Mouse (Mus musculus): ENCODE measurements around the gene Lamp1.

The Lamp1 gene

DNA sequence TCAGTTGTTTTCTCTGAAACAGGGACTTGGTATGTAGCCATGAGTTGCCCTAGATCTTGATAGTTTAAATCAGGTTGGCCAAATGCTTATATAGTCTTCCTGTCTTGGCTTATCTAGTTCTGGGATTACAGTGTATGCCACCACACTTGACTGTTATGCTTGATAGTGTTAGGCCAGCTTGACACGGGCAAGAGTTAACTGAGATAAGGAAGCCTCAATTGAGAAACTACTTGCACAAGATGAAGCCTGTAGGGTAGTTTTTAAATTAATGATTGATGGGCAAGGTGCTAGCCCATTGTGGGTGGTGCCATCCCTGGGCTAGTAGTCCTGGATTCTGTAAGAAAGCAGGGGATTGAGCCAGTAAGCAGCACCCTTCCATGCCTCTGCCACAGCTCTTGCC is 4.6 kb downstream of the Lamp1 start:
- no peak for DNase-seq (ENCODE audit: low spot score in 2 of 2)

DNA sequence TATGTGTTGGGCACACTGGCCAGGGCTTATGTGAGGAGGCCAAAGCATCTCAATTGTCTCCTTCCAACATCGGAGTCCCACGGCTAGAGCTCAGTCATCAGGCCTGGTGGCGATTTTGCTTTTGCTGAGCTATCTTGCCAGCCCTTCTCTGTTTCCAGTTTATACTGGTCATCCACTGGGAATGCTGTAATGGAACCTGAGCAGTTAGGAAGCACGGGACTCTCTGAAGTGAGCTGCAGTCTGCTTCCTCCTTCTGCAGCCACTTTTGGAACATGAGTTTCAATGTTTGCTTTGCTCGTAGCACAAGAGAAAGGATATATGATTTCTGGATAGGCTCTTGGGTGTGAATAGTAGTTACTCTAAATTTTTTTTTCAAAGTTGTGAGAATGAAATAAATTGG is 5.4 kb downstream of the Lamp1 start:
- DNase-seq (ENCODE audit: low spot score in 2 of 2): no peak

DNA sequence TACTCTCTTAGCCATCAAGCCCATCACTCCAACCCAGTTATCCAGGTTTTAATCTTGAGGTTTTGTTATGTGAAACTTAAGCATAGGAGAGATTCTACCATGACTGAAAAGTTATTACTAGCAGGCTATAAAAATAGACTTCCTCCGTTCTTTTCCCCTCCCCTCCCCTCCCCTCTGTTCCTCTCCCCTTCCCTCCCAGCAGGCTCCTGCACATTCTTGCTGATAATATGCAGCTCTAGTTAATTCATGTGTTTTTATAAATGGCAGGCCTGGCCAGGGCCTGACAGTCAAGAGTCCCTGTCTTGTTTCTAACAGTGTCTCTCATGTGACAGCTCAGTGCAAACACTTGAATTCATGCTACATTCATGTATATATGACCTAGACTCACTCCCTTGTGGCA is 11.5 kb downstream of the Lamp1 start:
- no peak for DNase-seq (ENCODE audit: low spot score in 2 of 2)

DNA sequence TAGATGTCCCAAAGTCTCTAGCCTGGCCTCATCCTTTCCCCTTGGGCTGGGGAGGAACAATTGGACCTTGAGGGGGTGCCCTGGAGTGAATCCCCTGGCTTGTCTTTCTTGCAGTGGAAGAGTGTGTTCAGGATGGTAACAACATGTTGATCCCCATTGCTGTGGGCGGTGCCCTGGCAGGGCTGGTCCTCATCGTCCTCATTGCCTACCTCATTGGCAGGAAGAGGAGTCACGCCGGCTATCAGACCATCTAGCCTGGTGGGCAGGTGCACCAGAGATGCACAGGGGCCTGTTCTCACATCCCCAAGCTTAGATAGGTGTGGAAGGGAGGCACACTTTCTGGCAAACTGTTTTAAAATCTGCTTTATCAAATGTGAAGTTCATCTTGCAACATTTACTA is 15.3 kb downstream of the Lamp1 start:
- no peak for DNase-seq (ENCODE audit: low spot score in 2 of 2)

DNA sequence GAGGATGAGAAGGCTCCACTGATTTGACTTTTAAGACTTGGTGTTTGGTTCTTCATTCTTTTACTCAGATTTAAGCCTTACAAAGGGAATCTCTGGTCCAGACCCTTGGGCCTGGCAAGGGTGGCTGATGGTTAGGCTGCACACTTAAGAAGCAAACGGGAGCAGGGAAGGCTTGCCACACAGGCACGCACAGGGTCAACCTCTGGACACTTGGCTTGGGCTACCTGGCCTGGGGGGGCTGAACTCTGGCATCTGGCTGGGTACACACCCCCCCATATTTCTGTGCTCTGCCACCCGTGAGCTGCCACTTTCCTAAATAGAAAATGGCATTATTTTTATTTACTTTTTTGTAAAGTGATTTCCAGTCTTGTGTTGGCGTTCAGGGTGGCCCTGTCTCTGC is 15.8 kb downstream of the Lamp1 start:
- no peak for DNase-seq (ENCODE audit: low spot score in 2 of 2)

DNA sequence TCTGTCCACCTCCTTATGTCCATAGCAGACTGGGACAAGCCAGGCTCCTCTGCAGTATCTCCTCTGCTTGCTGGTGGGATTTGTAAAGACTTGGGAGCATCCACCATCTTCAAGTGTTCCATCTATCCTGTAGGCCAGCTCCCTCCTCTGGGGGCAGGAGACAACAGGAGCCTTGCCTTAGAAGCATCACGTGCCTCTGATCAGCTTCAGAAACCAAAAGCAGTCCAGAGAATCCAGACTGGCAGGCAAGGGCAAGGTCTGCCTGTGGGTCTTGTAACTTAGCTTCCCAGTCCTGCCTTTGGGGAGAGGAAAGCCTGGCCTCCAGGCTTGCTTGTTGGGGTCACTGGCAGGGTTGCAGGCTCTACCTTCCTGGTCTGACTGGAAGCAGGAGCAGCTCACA is 16.7 kb downstream of the Lamp1 start:
- DNase-seq (ENCODE audit: low spot score in 2 of 2): no peak

DNA sequence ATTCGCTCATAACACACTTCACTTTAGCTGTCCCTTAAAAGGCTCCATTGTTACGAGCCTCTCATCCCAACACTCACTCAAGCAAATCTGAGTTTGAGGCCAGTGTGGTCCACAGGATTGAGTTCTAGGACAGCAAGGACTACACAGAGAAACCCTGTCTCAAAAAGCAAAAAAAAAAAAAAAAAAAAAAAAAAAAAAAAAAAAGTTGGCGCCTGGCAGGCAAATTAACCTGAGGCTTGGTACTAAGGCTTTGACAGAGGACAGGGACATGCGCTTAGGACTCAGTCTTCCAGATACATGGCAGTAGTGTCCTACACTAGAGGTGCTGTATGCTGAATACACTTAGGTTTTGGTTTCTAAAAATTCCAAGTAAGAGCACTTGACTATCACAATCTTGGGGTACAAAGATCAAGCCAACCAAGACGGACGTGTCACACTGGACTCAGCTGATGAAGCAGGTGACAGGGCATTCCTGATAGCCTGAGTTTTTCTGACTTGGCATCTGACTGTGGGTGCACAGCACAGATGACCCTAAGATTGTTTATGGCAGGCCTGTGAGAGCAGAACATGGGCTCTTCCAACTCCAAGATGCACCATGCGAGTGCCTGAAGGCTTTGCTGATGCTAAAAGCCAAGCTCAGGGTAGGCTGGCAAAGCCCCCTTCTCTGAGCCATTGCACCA is 18.4 kb downstream of the Lamp1 start:
- DNase-seq (ENCODE audit: low spot score in 2 of 2): no peak

DNA sequence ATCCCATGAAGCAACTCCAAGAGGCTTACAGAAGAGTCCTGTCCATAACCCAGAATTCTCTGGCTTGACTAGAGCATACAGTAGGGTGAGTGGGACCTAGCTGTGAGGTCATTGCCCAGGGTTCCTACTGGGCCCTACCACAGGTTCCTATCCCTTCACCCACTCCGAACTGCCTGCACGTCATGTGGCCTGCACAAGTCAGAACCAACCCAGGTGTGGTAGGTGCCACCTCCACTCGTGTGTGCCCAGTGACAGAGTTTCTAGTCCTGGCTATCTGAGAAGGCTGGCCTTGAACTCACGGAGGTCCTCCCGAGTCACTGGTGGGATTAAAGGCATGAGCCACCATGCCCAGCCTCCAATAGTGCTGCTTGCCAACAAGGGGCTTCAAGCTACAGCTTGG is 19.2 kb downstream of the Lamp1 start:
- no peak for DNase-seq (ENCODE audit: low spot score in 2 of 2)

DNA sequence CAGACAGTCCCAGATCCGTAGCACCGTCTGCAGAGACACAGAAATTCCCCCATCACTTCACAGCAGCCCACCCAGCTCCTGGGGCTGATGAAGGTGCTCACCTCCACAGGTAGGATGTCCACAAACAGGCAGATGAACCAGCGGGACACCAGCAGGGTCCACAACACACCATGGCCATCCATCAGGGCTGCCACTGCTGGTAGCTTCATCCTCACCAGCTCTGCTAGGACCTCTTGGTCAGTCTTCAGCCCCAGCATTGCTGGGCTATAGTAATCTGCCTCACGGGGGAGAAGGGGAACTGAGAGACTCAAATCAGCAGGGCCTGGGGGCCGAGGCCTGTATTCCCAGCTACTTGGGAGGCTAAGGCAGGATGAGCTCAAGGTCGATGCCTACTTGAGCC is 20.5 kb downstream of the Lamp1 start:
- no peak for DNase-seq (ENCODE audit: low spot score in 2 of 2)

DNA sequence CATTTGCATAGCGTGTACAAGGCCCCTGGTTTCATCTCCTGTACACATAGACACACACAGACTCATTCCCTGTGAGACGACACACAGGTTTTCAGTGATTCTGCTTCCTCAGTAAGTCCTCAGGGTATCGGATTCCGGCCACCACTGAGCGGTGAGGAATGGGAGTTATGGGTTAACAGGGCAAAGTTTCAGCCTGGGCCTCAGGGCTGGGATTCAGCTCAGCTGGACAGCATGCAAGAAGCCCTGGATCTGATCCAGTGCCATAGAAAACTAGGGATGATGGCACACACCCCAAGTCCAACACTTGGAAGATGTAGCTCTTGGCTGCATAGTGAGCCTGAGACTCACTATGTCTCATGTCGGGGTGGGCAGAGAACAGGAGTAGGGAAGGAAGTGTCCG is 21.0 kb downstream of the Lamp1 start:
- DNase-seq (ENCODE audit: low spot score in 2 of 2): no peak

DNA sequence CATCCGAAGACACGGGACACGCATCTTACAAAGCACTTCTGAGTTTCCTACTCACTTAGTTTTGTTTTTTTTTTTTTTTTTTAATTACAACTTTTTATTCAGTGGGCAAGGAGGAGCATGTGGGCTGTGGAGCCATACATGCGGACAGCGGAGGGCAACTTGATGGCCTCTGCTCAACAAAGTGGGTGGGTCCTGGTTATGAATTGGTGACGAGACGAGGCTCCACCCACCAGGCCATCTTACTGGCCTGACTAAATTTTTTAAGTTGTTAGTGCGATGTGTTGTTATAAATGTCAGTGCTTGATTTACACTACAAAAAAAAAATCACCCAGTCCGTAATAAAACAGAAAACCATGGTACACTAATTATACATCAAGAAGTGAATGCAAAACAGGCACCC is 21.4 kb downstream of the Lamp1 start:
- no peak for DNase-seq (ENCODE audit: low spot score in 2 of 2)

DNA sequence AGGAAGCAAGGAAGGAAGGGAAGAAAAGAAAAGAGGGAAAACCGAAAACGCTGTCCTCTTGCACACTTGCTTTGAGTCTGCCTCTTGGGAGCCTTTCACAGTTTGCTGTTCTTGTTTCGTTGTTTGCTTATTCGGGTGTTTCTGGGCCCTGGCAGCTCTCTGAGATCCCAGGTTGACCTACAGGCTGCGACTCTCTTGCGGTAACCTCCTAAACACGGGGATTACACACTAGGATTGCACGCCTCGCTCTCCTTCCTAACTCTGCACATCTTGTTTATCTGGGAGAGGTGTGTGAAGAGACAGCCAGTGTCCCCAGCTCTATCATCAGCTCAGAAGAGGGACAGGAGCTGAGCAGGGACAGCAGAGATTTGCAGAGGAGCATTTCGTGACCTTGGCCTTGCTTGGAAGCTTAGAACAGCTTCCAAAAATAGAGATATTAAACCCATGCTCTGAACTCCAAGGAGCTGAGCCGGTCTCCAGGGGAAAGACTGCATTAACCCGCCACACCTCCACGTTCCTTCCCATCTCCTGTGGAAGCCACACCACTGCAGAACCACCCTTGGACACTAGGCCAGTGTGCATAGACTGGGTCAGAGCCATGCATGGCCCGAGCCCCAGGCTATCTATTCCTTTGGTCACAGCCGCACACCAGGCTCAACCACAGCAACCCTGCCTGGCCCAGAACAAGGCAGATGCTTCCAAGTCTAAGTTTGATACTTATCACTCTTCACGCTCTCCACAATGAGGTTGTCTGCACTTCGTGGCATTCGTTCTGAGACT is 22.1 kb downstream of the Lamp1 start:
- DNase-seq (ENCODE audit: low spot score in 2 of 2): no peak

DNA sequence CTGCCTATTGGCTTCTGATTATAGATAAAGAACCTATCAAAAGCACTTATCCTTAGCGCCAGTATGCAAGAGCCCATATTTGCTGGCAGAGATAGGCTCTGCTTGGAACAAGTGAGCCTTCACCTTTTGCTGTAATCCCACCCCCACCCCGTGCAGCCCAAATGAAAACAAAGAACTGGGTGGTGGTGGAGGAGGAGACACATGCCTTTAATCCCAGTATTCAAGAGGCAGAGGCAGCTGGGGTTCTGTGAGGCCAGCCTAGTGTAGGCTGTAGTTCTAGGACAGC is 22.7 kb downstream of the Lamp1 start:
- no peak for DNase-seq (ENCODE audit: low spot score in 2 of 2)

DNA sequence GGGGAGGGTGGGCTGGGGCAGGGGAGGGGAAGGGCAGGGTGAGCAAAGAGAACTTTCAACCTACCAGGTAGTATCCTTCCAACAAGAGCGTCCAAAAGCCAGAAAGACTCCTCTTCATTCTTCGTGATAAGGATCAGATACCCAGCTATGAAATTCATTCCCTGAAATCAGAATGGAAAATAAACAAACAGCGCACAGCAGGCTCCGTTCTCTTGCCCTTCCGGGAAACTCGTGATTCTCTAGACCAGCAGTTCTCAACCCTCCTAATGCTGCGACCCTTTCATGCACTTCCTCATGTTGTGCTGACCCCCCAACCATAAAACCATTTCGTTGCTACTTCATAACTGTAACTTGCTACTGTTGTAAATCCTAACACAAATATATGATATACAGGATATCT is 27.9 kb downstream of the Lamp1 start:
- DNase-seq (ENCODE audit: low spot score in 2 of 2): no peak

DNA sequence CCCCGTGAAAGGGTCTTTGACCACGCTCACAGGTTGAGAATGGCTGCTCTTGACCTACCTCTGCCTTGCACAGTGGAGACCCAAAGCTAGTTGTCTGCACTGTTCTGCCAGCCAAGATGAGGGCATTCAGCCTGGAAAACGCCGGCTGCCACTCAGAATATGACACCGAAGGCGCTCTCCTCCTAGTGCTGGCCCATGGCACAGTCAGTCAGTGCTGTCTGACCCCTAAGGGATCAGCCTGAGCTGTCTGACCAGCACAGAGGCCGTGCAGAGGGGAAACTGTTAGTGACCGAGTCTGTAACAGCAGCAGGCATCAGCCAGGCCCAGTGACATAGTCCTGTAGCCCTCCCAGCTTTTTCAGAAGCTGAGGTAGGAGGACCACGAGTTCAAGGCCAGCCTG is 28.3 kb downstream of the Lamp1 start:
- DNase-seq (ENCODE audit: low spot score in 2 of 2): no peak

DNA sequence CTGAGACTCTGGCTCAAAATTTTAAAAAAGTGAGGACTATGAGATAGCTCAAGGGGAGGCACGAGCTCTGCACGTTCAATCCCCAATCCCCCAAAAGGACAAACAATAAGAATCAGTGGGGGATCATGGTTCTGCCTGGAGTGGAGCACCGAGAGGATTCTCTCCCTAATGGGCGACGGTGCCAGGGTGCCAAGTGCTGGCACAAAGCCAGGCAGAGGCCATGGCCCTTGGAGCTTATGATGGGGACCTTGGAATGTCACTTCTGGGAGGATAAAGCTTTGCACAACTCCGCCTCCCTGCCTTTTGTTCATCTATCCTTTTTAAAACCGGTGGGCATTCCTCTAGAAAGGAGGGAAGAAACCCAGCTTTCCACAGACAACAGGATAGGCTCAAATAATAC is 28.7 kb downstream of the Lamp1 start:
- DNase-seq (ENCODE audit: low spot score in 2 of 2): no peak

DNA sequence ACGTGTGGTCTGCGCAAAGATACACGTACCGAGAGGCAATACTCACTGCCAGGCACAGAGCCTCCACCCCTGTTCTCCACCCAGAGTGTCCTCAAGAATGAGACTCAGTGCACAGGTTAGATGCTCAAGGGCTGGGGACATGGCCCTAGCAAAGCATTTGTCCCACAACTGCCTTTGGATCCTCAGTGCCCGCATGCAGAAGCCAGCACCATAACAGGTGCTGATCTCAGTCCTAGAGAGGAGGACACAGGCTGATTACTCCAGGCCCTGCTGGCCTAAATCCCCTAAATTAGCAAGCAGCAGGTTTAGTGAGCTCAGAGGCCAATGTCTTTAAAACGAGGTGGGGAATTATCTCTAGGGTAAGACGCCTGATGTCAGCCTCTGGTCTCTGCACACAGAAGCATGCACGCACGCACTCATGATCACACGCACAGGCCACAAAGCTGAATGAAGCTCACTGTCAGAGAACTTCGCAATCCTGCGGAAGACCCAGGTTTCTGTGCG is 29.1 kb downstream of the Lamp1 start:
- no peak for DNase-seq (ENCODE audit: low spot score in 2 of 2)

DNA sequence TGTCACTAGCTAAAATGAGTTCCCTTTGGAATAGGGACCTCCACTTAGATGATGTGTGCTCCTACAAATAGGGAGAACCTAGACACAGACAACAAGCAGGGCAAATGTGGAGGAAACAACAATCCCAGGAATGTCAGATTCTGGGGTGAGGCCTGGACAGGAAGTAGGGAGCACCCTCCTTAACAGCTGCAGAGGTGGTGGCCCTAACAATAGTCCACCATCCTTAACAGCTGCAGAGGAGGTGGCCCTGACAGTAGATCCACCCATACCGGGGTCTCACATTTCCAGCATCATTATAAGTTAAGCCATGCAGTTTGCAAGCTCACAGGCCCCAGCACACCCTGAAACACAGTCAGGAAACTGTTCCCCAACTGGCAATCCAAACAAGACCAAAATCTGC is 29.9 kb downstream of the Lamp1 start:
- no peak for DNase-seq (ENCODE audit: low spot score in 2 of 2)

DNA sequence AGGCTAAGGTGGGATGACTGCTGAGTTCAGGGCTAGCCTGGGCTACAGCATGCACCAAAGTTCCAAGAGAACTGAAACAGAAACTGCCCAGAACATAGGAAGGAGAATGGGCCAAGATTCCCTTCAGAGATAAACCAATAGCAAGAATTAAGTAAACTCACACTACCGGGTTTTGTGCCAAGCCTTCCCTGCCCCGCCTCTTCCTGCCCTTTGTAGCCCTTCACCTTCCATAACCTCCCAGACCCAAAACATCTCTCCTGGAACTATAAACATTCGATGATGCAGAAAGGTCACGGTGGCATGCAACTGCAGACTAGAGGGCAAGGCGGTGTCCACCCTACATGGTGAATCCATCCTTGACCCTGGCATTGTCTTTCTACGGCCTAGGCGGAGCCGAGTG is 31.3 kb downstream of the Lamp1 start:
- no peak for DNase-seq (ENCODE audit: low spot score in 2 of 2)

DNA sequence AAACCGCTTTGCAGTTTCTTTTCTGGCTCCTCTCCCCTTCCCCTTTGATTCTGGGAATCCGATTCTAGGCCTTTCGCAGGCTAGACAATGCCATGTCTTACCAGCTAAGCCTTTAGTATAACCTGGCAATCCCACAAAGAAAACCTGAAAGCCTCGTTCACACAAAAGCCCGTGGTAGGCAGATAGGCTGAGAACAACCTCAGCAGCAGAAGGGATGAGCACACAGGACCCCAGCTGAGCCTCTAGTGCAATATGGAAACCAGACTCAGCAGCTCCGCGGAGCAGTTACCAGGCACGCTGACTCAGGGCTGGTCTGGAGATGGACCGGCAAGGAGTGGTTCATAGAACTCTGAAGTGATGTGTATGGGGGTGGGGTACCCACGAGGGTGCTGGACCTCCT is 35.9 kb downstream of the Lamp1 start:
- no peak for DNase-seq (ENCODE audit: low spot score in 2 of 2)

DNA sequence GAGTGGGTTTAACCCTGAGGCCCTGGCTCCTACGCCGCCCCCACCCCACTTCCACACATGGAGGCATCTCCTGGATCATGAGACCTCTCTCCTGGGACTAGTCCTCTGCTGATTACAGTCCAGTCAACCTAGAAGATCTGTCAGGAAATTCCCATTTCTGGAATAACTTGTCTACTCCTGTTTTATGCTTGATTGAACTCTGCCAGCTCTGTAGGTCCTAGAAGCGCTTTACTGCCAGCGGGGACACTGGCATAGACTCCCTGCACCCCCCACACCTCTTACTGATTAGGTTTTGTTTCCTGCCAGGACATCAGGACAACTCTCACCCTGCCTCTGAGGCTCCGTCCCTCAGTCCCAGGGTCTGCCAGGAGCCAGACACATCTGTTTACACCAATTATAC is 38.5 kb downstream of the Lamp1 start:
- DNase-seq (ENCODE audit: low spot score in 2 of 2): no peak

DNA sequence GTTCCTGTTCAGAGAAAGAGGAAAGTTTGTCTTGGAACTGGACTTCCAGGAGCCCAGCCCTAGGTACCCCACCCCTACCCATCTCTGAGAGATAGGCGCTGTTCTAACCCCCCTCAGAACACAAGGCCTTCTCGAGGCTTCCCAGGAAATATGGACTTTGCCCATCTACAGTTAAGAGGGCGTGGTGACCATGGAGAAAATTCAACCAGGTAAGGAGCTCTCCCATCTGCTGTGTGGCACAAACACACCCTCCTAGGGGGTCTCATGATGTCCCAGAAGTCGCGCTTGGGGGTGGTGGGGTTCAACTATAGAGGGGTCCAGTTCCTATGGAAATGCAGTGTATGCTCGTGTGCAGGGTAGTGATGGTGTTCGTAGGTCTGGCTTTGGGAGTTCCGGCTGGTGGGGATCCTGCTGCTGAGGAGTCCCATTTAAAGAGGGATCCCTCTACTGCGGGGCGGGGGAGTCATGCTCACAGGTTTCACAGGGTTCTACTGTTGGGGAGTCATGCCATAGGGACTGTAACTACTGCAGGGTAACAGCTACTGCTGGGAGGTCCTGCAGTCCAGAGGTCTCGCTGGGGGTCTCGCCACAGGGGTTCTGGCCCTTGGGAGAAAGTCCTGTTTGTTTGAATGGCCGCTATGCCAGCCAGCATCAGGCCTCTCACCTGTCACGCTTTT is 40.6 kb downstream of the Lamp1 start:
- no peak for DNase-seq (ENCODE audit: low spot score in 2 of 2)

DNA sequence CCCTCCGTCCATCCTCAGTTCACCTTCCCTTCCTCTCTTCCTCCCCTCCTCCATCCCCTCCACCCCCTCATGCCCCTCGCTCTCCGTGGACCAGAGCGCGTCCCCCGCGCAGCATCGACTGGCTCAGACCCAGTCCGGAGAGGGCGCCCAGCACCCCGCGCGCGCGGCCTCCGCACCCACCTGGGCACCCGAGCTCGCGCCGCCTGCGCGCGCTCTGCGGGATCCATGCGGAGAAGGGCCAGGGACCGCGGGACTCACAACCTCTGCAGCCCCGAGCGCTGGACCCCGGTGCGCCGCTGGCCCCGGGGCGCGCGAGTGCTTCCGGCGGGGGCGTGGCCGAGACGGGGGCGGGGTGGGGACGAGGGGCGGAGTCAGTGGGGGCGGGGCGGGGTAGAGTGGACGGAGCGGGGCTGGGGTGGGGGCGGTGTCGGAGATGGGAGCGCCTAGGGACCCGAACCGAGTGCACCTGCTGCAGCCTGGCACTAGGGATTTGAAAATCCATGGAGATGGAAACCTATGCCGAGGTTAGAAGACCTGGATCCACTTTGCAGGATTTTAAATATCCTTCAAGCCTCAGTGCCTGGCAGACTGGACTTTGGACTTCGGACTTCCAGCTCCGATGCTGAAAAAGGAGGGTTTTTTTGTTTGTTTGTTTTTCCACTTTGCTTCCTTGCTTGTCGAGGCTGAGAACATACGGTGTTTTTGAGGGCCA is 41.5 kb downstream of the Lamp1 start, which contains the start of gene Grtp1:
Gene Grtp1 (minus strand): TSS at position 320 of the 712 bp plus-strand sequence.
- DNase-seq (ENCODE audit: low spot score in 2 of 2): no peak
